Mouse (Mus musculus) limb, embryonic 10.5 days (tissue): ENCODE measurements at regions not wholly inside any gene's neighbourhood (a gene's known extent, or its start where the extent isn't known, plus 50 kb on each side); places are given as distances from the start of the nearest gene placed in this dataset.
A peak's percentile ranks its signal among the peaks of the same experiment; 100 is the strongest.

Experiments used
- DNase-seq: peaks from one replicate; pipeline ENCODE4 v3.0.0-alpha.2; 2017; ENCODE audit warnings: low spot score
- H3K27ac ChIP-seq: fragments of 300-500 bp; sonication (generic); 2 replicates; pipeline ENCODE4 v1.5.1; 2016; ENCODE audit warnings: mild to moderate bottlenecking
- H3K27me3 ChIP-seq: fragments of 300-500 bp; sonication (generic); 2 replicates; pipeline ENCODE4 v1.6.1; 2016; ENCODE audit warnings: low read depth, mild to moderate bottlenecking; ENCODE audit not compliant: poor library complexity, severe bottlenecking
- H3K36me3 ChIP-seq: fragments of 300-500 bp; sonication (generic); 2 replicates; pipeline ENCODE4 v1.6.1; 2016; ENCODE audit warnings: mild to moderate bottlenecking, moderate library complexity
- H3K4me1 ChIP-seq: fragments of 300-500 bp; sonication (generic); 2 replicates; pipeline ENCODE4 v1.6.1; 2016
- H3K4me3 ChIP-seq: fragments of 300-500 bp; sonication (generic); 2 replicates; pipeline ENCODE4 v1.5.1; 2016; ENCODE audit warnings: mild to moderate bottlenecking, moderate library complexity
- H3K9me3 ChIP-seq: fragments of 300-500 bp; sonication (generic); replicated peaks from 2 replicates; pipeline ENCODE4 v1.6.1; 2016; ENCODE audit warnings: mild to moderate bottlenecking
- WGBS: fragments of 180-500 bp; shearing (Covaris S2); methylation state at CpG from one replicate; pipeline ENCODE4 v1.1.7; 2016; 5-methylcytosine and 5-hydroxymethylcytosine counted together

- no peak for DNase-seq
- Histone ChIP-seq H3K9me3 (no peaks in the 10 kb centered on the region), H3K27ac (no peak overlapping the region), H3K27me3 (no peaks in the 10 kb centered on the region), H3K36me3 (no peaks in the 10 kb centered on the region), H3K4me3 (no peak overlapping the region), H3K4me1 (0 out of 2 replicates have a peak, but pooled peaks cover 5% of the 10 kb centered on the region)
- WGBS, result 84% methylated on average over 4 of the region's 4 CpGs
Observed at GRCm38 (mm10) chr6:117379904-117380303, 211.6 kb downstream of the Cxcl12 start.

GRCm38 (mm10) chr6:117390233-117390848 lies 222.0 kb downstream of the Cxcl12 start:
- DNase-seq, result no peak
- H3K4me3 ChIP-seq, result no peak overlapping the region
- no peaks in the 10 kb centered on the region for H3K9me3 ChIP-seq
- no peaks in the 10 kb centered on the region for H3K36me3 ChIP-seq
- H3K4me1 ChIP-seq, result peaks cover 27% of the 10 kb centered on the region
- WGBS, result 61% methylated on average over 7 of the region's 7 CpGs
- H3K27me3 ChIP-seq, result no peaks in the 10 kb centered on the region
- H3K27ac ChIP-seq, result peak overlapping the region; percentile 47

- Histone ChIP-seq H3K36me3 (no peaks in the 10 kb centered on the region), H3K27me3 (no peaks in the 10 kb centered on the region), H3K9me3 (no peaks in the 10 kb centered on the region), H3K27ac (no peak overlapping the region), H3K4me1 (peaks cover 27% of the 10 kb centered on the region), H3K4me3 (no peak overlapping the region)
- DNase-seq, result no peak
Observed at GRCm38 (mm10) chr6:117393480-117393879, 225.1 kb downstream of the Cxcl12 start.

- Histone ChIP-seq H3K9me3 (no peaks in the 10 kb centered on the region), H3K4me3 (0 out of 2 replicates have a peak overlapping the region, but pooled peaks have one; percentile 19), H3K27ac (peak overlapping the region; percentile 86), H3K27me3 (peaks cover 45% of the 10 kb centered on the region), H3K36me3 (no peaks in the 10 kb centered on the region), H3K4me1 (peaks cover 44% of the 10 kb centered on the region)
- WGBS, result 78% methylated on average over 11 of the region's 11 CpGs
- DNase-seq, result no peak
Observed at GRCm38 (mm10) chr6:117405589-117406311, 237.4 kb downstream of the Cxcl12 start.

- H3K27me3 ChIP-seq, result peaks cover 48% of the 10 kb centered on the region
- no peak for DNase-seq
- H3K27ac ChIP-seq, result peak overlapping the region; percentile 86
- peak overlapping the region; percentile 19; the same call in 1 of the 2 replicates for H3K4me3 ChIP-seq
- no peaks in the 10 kb centered on the region for H3K9me3 ChIP-seq
- 69% methylated on average over 4 of the region's 4 CpGs for WGBS
- no peaks in the 10 kb centered on the region for H3K36me3 ChIP-seq
- peaks cover 44% of the 10 kb centered on the region for H3K4me1 ChIP-seq
Observed at GRCm38 (mm10) chr6:117406312-117406595, 237.9 kb downstream of the Cxcl12 start.

GRCm38 (mm10) chr6:117406757-117407156 lies 238.4 kb downstream of the Cxcl12 start:
- Histone ChIP-seq H3K9me3 (no peaks in the 10 kb centered on the region), H3K4me1 (peaks cover 44% of the 10 kb centered on the region), H3K36me3 (no peaks in the 10 kb centered on the region), H3K4me3 (peak overlapping the region; percentile 19; the same call in 1 of the 2 replicates), H3K27ac (peak overlapping the region; percentile 86), H3K27me3 (peaks cover 44% of the 10 kb centered on the region)
- 26% methylated on average over 9 of the region's 9 CpGs for WGBS
- peak; percentile 58 for DNase-seq

GRCm38 (mm10) chr6:117407206-117407858 lies 239.0 kb downstream of the Cxcl12 start:
- H3K36me3 ChIP-seq, result no peaks in the 10 kb centered on the region
- H3K4me1 ChIP-seq, result peaks cover 44% of the 10 kb centered on the region
- H3K27me3 ChIP-seq, result peaks cover 41% of the 10 kb centered on the region
- H3K4me3 ChIP-seq, result peak overlapping the region; percentile 19; the same call in 1 of the 2 replicates
- peak overlapping the region; percentile 86 for H3K27ac ChIP-seq
- 12% methylated on average over 15 of the region's 15 CpGs for WGBS
- no peaks in the 10 kb centered on the region for H3K9me3 ChIP-seq
- DNase-seq, result peak; percentile 73

- peak overlapping the region; percentile 86 for H3K27ac ChIP-seq
- peak; percentile 46 for DNase-seq
- H3K27me3 ChIP-seq, result peaks cover 41% of the 10 kb centered on the region
- no peaks in the 10 kb centered on the region for H3K9me3 ChIP-seq
- peaks cover 44% of the 10 kb centered on the region for H3K4me1 ChIP-seq
- 0 out of 2 replicates have a peak overlapping the region, but pooled peaks have one; percentile 15 for H3K4me3 ChIP-seq
- WGBS, result 66% methylated on average over 5 of the region's 5 CpGs
- no peaks in the 10 kb centered on the region for H3K36me3 ChIP-seq
Observed at GRCm38 (mm10) chr6:117407953-117408352, 239.6 kb downstream of the Cxcl12 start.

- Histone ChIP-seq H3K36me3 (no peaks in the 10 kb centered on the region), H3K9me3 (no peaks in the 10 kb centered on the region), H3K4me3 (no peak overlapping the region), H3K27me3 (peaks cover 34% of the 10 kb centered on the region), H3K4me1 (peaks cover 44% of the 10 kb centered on the region), H3K27ac (peak overlapping the region; percentile 86)
- DNase-seq, result no peak
- 71% methylated on average over 11 of the region's 11 CpGs for WGBS
Observed at GRCm38 (mm10) chr6:117408971-117409783, 240.8 kb downstream of the Cxcl12 start.

- no peak overlapping the region for H3K27ac ChIP-seq
- H3K36me3 ChIP-seq, result no peaks in the 10 kb centered on the region
- 85% methylated on average over 5 of the region's 5 CpGs for WGBS
- peaks cover 16% of the 10 kb centered on the region; the same call in 1 of the 2 replicates for H3K4me1 ChIP-seq
- H3K4me3 ChIP-seq, result no peak overlapping the region
- peaks cover 14% of the 10 kb centered on the region for H3K27me3 ChIP-seq
- H3K9me3 ChIP-seq, result no peaks in the 10 kb centered on the region
- DNase-seq, result no peak
Observed at GRCm38 (mm10) chr6:117414926-117415325, 246.6 kb downstream of the Cxcl12 start.

- Histone ChIP-seq H3K4me3 (no peak overlapping the region), H3K27ac (no peak overlapping the region), H3K36me3 (no peaks in the 10 kb centered on the region), H3K27me3 (0 out of 2 replicates have a peak, but pooled peaks cover 6% of the 10 kb centered on the region), H3K4me1 (peaks cover 16% of the 10 kb centered on the region; the same call in 1 of the 2 replicates), H3K9me3 (no peaks in the 10 kb centered on the region)
- no peak for DNase-seq
- 90% methylated on average over 6 of the region's 6 CpGs for WGBS
Observed at GRCm38 (mm10) chr6:117415901-117416300, 247.6 kb downstream of the Cxcl12 start.

- H3K4me1 ChIP-seq, result peaks cover 16% of the 10 kb centered on the region; the same call in 1 of the 2 replicates
- no peaks in the 10 kb centered on the region for H3K9me3 ChIP-seq
- no peak for DNase-seq
- WGBS, result 75% methylated on average over 5 of the region's 5 CpGs
- no peaks in the 10 kb centered on the region for H3K36me3 ChIP-seq
- H3K4me3 ChIP-seq, result no peak overlapping the region
- H3K27ac ChIP-seq, result 0 out of 2 replicates have a peak overlapping the region, but pooled peaks have one; percentile 34
- 0 out of 2 replicates have a peak, but pooled peaks cover 3% of the 10 kb centered on the region for H3K27me3 ChIP-seq
Observed at GRCm38 (mm10) chr6:117416461-117416860, 248.1 kb downstream of the Cxcl12 start.
